ENCODE assay signal across 7 mouse cellular contexts in the genomic region with DNA sequence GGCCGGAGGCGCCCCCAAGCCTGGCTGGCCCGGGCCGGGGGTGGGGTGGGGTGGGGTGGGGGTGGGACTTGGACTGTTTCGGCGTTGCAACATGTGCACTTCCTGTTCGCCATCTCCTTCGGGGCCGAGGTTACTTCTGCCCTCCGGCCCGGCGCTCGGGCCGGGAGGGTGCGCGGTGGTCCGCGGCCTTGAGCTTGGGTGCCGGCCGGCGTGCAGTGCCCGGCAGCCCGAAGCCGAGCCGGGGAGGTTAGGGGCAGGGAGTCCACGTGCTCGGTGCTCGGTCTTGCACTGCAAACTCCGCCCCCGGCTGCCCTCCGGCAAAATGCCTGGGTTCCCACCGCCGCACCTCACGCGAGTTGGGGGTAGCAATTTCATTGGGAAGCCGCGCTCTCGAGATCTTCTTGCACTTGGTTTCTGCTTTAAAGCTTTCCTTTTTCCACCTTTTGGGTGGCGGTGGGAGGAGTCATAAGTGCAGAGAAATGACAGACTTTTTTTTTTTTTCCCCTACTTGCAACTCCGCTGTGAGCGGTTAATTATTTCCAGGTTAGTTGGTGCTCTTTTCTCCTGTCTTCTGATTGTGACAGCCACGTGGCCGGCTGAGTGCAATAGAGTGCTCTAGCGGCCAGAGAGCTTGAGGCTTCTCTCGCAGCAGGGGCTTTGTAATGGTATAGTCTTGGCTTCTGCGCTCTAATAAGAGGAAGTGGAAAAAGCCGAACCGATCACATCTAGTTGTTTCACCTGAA. TPM values are rescaled to one million over a fixed set of nuclear protein-coding genes. Genes with fewer than 3 reads are reported as not detected.
DNase-seq lines count a peak whose midpoint lies in the region; ATAC-seq and TF ChIP-seq lines count a peak whose summit lies in the region.

No protein-coding gene starts in this region.

- under 1% methylated on average over 44 of the region's 48 CpGs for WGBS in intestine, embryonic 14.5 days
- WGBS in midbrain, embryonic 10.5 days, result under 1% methylated on average over 47 of the region's 48 CpGs
- under 1% methylated on average over 48 of the region's 48 CpGs for WGBS in small intestine, adult 2 months

- TF ChIP-seq CTCF in small intestine, adult 2 months (IDR thresholded peaks at IDR 0.05; ENCODE audit: extremely low read depth, insufficient read length, insufficient replicate concordance, low read depth, low read length), result peak; percentile 21; the same call in 1 of the 2 replicates

- intact Hi-C loops in left cerebral cortex, postnatal 36 days (cut with DNase I), result loop anchor here (2.0 to 5.0 kb wide), 2 partner anchors 185 to 374 kb away; partner anchors contain the start of gene Fbxo11

- no peaks in the 10 kb centered on the region for H3K9me3 ChIP-seq in intestine, embryonic 14.5 days (ENCODE audit: control insufficient read depth, low read length)
- no peaks in the 10 kb centered on the region for H3K9me3 ChIP-seq in midbrain, embryonic 10.5 days (replicated peaks)

- TF ChIP-seq POLR2A in small intestine, adult 2 months (IDR thresholded peaks at IDR 0.05; ENCODE audit: low read depth, low read length), result no peak

- peak overlapping the region; percentile 68 for H3K4me2 ChIP-seq in intestine, embryonic 14.5 days (ENCODE audit: low read length)

- H3K27ac ChIP-seq in intestine, embryonic 14.5 days (ENCODE audit: low read depth), result peak overlapping the region; percentile 89
- peak overlapping the region; percentile 97 for H3K27ac ChIP-seq in midbrain, embryonic 10.5 days (replicated peaks)
- peak overlapping the region; percentile 93 for H3K27ac ChIP-seq in small intestine, adult 2 months (ENCODE audit: insufficient read depth, low read depth, low read length)

- H3K27me3 ChIP-seq in intestine, embryonic 14.5 days (replicated peaks; ENCODE audit: control insufficient read depth, insufficient read depth, low read length), result no peaks in the 10 kb centered on the region
- peaks cover 14% of the 10 kb centered on the region for H3K27me3 ChIP-seq in midbrain, embryonic 10.5 days (ENCODE audit: low read depth, poor library complexity, severe bottlenecking)
- H3K27me3 ChIP-seq in small intestine, adult 2 months (ENCODE audit: control insufficient read depth, insufficient read depth, low read length), result no peaks in the 10 kb centered on the region

- H3K36me3 ChIP-seq in intestine, embryonic 14.5 days (ENCODE audit: control insufficient read depth, insufficient read depth, low read length), result no peaks in the 10 kb centered on the region
- H3K36me3 ChIP-seq in midbrain, embryonic 10.5 days, result no peaks in the 10 kb centered on the region
- H3K36me3 ChIP-seq in small intestine, adult 2 months (ENCODE audit: control insufficient read depth, insufficient read depth, low read length), result no peaks in the 10 kb centered on the region

- peak; percentile 80 to 93 for DNase-seq in adrenal gland, adult (ENCODE audit: inconsistent age in 2 of 2, low spot score in 1 of 2)
- peak; percentile 88 for DNase-seq in embryo, embryonic 10 days (ENCODE audit: low spot score)
- DNase-seq in gastrocnemius, postnatal 25 days, result peak; percentile 66
- peak; percentile 90 for DNase-seq in intestine, embryonic 14.5 days (ENCODE audit: low spot score)
- peak; percentile 49 to 55 for DNase-seq in left cerebral cortex, postnatal 36 days (ENCODE audit: low spot score in 2 of 2)
- DNase-seq in midbrain, embryonic 10.5 days (ENCODE audit: low spot score), result peak; percentile 81

- ATAC-seq in intestine, embryonic 14.5 days (replicated peaks; ENCODE audit: low FRiP score, low TSS enrichment, low read depth), result peak; percentile 70

- peak overlapping the region; percentile 92 for H3K9ac ChIP-seq in intestine, embryonic 14.5 days (ENCODE audit: low read length)

- peak overlapping the region; percentile 87 for H3K4me3 ChIP-seq in intestine, embryonic 14.5 days (ENCODE audit: low read depth, low read length)
- peak overlapping the region; percentile 88 for H3K4me3 ChIP-seq in midbrain, embryonic 10.5 days
- H3K4me3 ChIP-seq in small intestine, adult 2 months (ENCODE audit: low read depth, low read length), result peak overlapping the region; percentile 100

- no peaks in the 10 kb centered on the region for H3K4me1 ChIP-seq in intestine, embryonic 14.5 days (replicated peaks; ENCODE audit: control insufficient read depth, insufficient read depth, low read length)
- peaks cover 14% of the 10 kb centered on the region for H3K4me1 ChIP-seq in midbrain, embryonic 10.5 days
- peaks cover 9% of the 10 kb centered on the region; the same call in 1 of the 2 replicates for H3K4me1 ChIP-seq in small intestine, adult 2 months (ENCODE audit: control insufficient read depth, insufficient read depth, insufficient read length, low read length)

RNA-seq across cellular contexts. Expression of gene Foxn2, which starts 1.1 kb away (rescaled TPM):
- total RNA-seq in gastrocnemius, postnatal 25 days (2021), result 10 to 100 TPM in 1 of 2 experiments, 1 to 10 TPM in 1; 9.3 to 10.9 TPM
- 12.1 and 13.5 TPM in 2 replicates for polyA plus RNA-seq in intestine, embryonic 14.5 days (2014; fragmentation: Nextera tagmentation; extraction: Ambion mirVana)
- total RNA-seq in left cerebral cortex, postnatal 36 days (2021), result 10 to 100 TPM; 14.1 to 14.5 TPM
- polyA plus RNA-seq in midbrain, embryonic 10.5 days (2016; fragmentation: Nextera tagmentation; extraction: Ambion mirVana), result 12.3 and 12.5 TPM in 2 replicates
- polyA plus RNA-seq in small intestine, adult 2 months (2012; rRNA removed), result 2.1 and 2.5 TPM in 2 replicates

Comparison
In these comparisons a context has a peak if more than half of its experiments do, and no peak if none do; other contexts are left out.
1. Peak in every context shown above with its lines: DNase-seq, ATAC-seq, H3K4me3 ChIP-seq and H3K27ac ChIP-seq.